Mouse (Mus musculus): ENCODE results near the gene Gpn2. TPM values are rescaled to one million over a fixed set of nuclear protein-coding genes. Genes with fewer than 3 reads are reported as not detected.

Gene Gpn2
- 57.7 and 66.6 TPM in 2 replicates for polyA plus RNA-seq (2012)

GRCm38 (mm10) chr4:133584059-133584951, at the start of gene Gpn2:
TSS of gene Gpn2 (plus strand) at chr4:133584362.
- no peak for TF ChIP-seq GATA1 (IDR thresholded peaks at IDR 0.05; ENCODE audit: low read length)

GRCm38 (mm10) chr4:133536081-133536480, 48.1 kb upstream of the Gpn2 start:
- no peak for TF ChIP-seq GATA1 (IDR thresholded peaks at IDR 0.05; ENCODE audit: low read length)

- TF ChIP-seq GATA1 (IDR thresholded peaks at IDR 0.05; ENCODE audit: low read length) = no peak
Observed at GRCm38 (mm10) chr4:133536652-133537051, 47.5 kb upstream of the Gpn2 start.

- TF ChIP-seq GATA1 (IDR thresholded peaks at IDR 0.05; ENCODE audit: low read length) = no peak
Observed at GRCm38 (mm10) chr4:133545272-133546231, 38.6 kb upstream of the Gpn2 start, which contains the start of gene Nudc. TSS of gene Nudc (minus strand) at chr4:133545996.

- no peak for TF ChIP-seq GATA1 (IDR thresholded peaks at IDR 0.05; ENCODE audit: low read length)
Observed at GRCm38 (mm10) chr4:133552029-133552428, 32.1 kb upstream of the Gpn2 start.

- TF ChIP-seq GATA1 (IDR thresholded peaks at IDR 0.05; ENCODE audit: low read length) = no peak
Observed at GRCm38 (mm10) chr4:133552768-133553447, 31.3 kb upstream of the Gpn2 start, which contains the start of gene Nr0b2. TSS of gene Nr0b2 (plus strand) at chr4:133553376.

- TF ChIP-seq GATA1 (IDR thresholded peaks at IDR 0.05; ENCODE audit: low read length) = no peak
Observed at GRCm38 (mm10) chr4:133553448-133554330, 30.5 kb upstream of the Gpn2 start.

GRCm38 (mm10) chr4:133557041-133557717, 27.0 kb upstream of the Gpn2 start:
- TF ChIP-seq GATA1 (IDR thresholded peaks at IDR 0.05; ENCODE audit: low read length) = no peak

- no peak for TF ChIP-seq GATA1 (IDR thresholded peaks at IDR 0.05; ENCODE audit: low read length)
Observed at GRCm38 (mm10) chr4:133559846-133560245, 24.3 kb upstream of the Gpn2 start.

GRCm38 (mm10) chr4:133561622-133562021, 22.5 kb upstream of the Gpn2 start:
- no peak for TF ChIP-seq GATA1 (IDR thresholded peaks at IDR 0.05; ENCODE audit: low read length)

- TF ChIP-seq GATA1 (IDR thresholded peaks at IDR 0.05; ENCODE audit: low read length) = no peak
Observed at GRCm38 (mm10) chr4:133563123-133563571, 21.0 kb upstream of the Gpn2 start.

GRCm38 (mm10) chr4:133567251-133567650, 16.9 kb upstream of the Gpn2 start:
- TF ChIP-seq GATA1 (IDR thresholded peaks at IDR 0.05; ENCODE audit: low read length) = no peak

GRCm38 (mm10) chr4:133569291-133570065, 14.7 kb upstream of the Gpn2 start:
- TF ChIP-seq GATA1 (IDR thresholded peaks at IDR 0.05; ENCODE audit: low read length) = no peak

All from G1E-ER4 (cell line).